Mouse (Mus musculus) effector memory CD4-positive, alpha-beta T cell, adult 7 months (primary cell): Measurements from ENCODE around the gene Tmem53. TPM values are rescaled to one million over a fixed set of nuclear protein-coding genes. Genes with fewer than 3 reads are reported as not detected.

Source experiments
- polyA plus RNA-seq: library from polyadenylated mRNA; unstranded; fragments of 100-300 nt; shearing (Covaris generic); gene quantifications from one replicate; pipeline ENCODE4 v1.2.1, GENCODE M21; 2017

Gene Tmem53
- not detected for polyA plus RNA-seq

DNA sequence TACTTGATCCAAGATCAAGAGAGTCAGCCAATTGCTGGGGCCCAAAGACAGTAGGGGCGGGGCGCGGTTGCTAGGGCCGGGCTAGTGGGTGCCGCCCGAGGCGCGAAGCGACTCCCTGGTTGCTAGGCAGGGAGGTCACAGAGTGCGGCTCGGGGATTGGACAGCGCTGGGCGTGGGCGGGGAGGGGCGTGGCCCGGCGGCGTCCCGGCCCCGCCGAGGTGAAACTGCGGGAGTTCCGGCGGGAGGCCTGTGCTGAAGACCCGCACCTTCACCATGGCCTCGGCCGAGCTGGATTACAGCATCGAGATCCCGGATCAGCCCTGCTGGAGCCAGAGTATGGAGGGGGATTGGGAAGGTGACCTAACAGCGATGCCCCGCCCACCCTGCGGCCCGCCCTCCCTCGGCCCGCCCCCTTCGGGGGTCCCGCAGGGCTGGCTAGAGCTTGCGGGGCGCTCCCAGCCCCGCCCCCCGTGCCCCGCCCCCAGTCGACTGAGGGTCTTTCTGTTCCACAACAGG is at the start of gene Tmem53, which contains the start of gene Armh1:
Gene Tmem53, plus strand, starts transcription at position 151 of the 516 bp plus-strand sequence.
Gene Armh1, minus strand, starts transcription at position 325 of the 516 bp plus-strand sequence.

Other genes starting within 250 kb of the Tmem53 start
- gene Eif2b3, start 232.5 kb upstream of the Tmem53 start, polyA plus RNA-seq = 24.2 TPM
- 0.23 TPM for gene Ptch2, start 155.9 kb upstream of the Tmem53 start, polyA plus RNA-seq
- 36.4 TPM for gene Btbd19, start 126.2 kb upstream of the Tmem53 start, polyA plus RNA-seq
- not detected for gene Tctex1d4, start 125.2 kb upstream of the Tmem53 start, polyA plus RNA-seq
- 205 TPM for gene Plk3, start 118.0 kb upstream of the Tmem53 start, polyA plus RNA-seq
- 472 TPM for gene Rps8, start 95.7 kb upstream of the Tmem53 start, polyA plus RNA-seq
- gene Kif2c, start 69.3 kb upstream of the Tmem53 start, polyA plus RNA-seq = 0.15 TPM
- not detected for gene Armh1, start 174 bp downstream of the Tmem53 start, polyA plus RNA-seq
- 115 TPM for gene Rnf220, start 245.1 kb downstream of the Tmem53 start, polyA plus RNA-seq